Mouse (Mus musculus): ENCODE data around the gene Alg14. TPM values are rescaled to one million over a fixed set of nuclear protein-coding genes. Genes with fewer than 3 reads are reported as not detected.

Gene Alg14
- polyA plus RNA-seq (2012; rRNA removed): 15.2 and 20.2 TPM in 2 replicates

DNA sequence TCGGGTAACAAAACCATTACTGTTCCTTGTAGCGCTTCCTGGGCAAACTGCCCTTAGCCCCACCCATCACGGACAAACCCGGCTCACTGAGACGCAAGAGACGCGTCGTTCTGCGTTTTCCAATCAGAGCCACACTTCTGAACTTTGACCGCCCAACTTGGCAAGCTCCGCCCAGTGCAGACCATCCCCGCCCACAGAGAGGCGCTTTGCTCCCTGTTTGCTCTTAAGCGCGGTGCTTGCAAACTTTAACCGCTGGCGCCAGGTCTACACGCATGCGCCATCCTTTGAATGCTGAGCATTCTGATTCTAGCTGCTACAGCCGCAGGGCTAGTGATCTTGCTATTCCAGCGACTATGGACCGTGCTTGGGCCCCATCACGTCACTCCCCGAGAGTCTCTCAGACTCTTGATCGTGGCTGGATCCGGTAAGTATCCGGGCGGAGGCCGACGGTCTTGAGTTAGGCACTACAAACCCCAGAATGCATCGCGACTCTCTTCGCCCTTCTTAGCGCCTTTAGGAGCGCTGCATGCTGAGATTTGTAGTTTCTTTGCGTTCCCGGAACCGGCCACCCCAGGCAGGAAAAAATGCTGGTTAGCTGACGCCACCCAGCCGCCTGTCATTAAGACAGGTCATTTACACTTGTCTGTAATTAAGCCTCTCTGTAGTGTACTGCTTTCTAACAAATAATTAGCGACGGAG lies at the start of gene Alg14:
TSS of gene Alg14 (plus strand) at position 214 of the 699 bp plus-strand sequence.
- Histone ChIP-seq H3K4me3 (ENCODE audit: insufficient read depth, low read length) (peak within 1 kb of the TSS; percentile 49), H3K27ac (ENCODE audit: insufficient read depth, low read length) (peak within 1 kb of the TSS; percentile 61; the same call in 1 of the 2 replicates), H3K4me1 (ENCODE audit: control insufficient read depth, insufficient read depth, low read length) (no peaks in the 10 kb centered on the region)
- TF ChIP-seq CTCF (IDR thresholded peaks at IDR 0.05; ENCODE audit: extremely low read depth, insufficient read depth, low read length) (no peak), POLR2A (IDR thresholded peaks at IDR 0.05; ENCODE audit: extremely low read depth, insufficient read depth, low read length) (peak; percentile 93)

DNA sequence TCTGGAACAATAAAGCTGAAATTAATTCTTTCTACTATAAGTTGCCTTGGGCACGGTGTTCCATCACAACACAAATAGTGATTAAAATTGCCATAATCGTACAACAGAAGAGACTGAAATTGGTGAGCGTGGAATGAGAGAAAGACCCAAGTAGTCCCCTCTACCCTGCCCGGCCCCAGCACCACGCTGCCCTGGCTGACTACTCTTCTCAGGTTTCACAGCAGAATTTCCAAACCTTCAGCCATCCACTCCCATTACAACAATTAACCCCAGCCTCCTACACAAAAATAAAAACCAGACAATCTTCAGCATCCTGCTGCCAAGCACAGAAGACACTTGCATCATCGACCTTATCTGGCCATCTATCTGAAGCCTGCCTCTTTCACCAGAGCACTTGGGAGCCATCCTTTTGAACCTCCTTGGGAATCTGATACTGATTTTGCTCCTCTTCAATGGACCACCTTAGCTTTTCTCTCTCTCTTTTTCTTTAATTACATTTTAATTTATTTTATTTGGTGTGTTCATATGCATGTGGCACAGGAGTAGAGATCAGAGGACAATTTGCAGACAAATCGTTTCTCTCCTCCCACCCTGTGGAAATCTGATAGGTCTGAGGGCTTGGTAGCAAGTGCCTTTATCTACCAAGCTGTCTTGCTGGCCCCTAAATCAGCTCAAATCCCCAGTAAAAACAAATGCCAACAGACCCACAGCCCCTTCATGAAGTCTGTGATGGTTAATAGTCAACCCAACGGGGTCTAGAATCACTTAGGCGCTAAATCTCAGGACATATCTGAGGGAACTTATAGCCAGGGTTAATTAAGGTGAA lies 49.2 kb upstream of the Alg14 start:
- no peak for TF ChIP-seq POLR2A (IDR thresholded peaks at IDR 0.05; ENCODE audit: extremely low read depth, insufficient read depth, low read length)
- no peak for TF ChIP-seq CTCF (IDR thresholded peaks at IDR 0.05; ENCODE audit: extremely low read depth, insufficient read depth, low read length)
- Histone ChIP-seq H3K27ac (ENCODE audit: insufficient read depth, low read length) (no peak overlapping the region), H3K4me1 (ENCODE audit: control insufficient read depth, insufficient read depth, low read length) (peaks cover 6% of the 10 kb centered on the region), H3K4me3 (ENCODE audit: insufficient read depth, low read length) (no peak overlapping the region)

DNA sequence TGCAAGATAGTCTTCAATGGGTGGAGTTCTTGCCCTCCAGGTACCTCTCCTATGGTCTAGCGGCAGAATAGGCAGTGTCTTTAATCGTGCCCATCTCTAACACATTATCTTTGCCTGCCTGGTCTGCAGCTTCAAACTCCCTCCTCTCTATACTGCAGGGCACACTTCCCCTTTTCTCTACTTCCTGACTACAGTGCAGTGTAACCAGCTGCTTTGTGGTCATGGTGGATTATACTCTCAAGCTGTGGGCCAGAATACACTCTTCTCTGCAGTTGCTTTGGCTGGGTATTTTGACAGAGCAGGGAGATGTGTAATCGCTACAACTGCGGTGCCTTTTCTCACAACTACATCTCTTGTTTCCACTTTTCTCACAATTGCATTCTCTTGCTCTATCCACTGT lies 48.6 kb upstream of the Alg14 start:
- Histone ChIP-seq H3K27ac (ENCODE audit: insufficient read depth, low read length) (no peak overlapping the region), H3K4me1 (ENCODE audit: control insufficient read depth, insufficient read depth, low read length) (peaks cover 6% of the 10 kb centered on the region), H3K4me3 (ENCODE audit: insufficient read depth, low read length) (no peak overlapping the region)
- TF ChIP-seq POLR2A (IDR thresholded peaks at IDR 0.05; ENCODE audit: extremely low read depth, insufficient read depth, low read length) (no peak), CTCF (IDR thresholded peaks at IDR 0.05; ENCODE audit: extremely low read depth, insufficient read depth, low read length) (no peak)

DNA sequence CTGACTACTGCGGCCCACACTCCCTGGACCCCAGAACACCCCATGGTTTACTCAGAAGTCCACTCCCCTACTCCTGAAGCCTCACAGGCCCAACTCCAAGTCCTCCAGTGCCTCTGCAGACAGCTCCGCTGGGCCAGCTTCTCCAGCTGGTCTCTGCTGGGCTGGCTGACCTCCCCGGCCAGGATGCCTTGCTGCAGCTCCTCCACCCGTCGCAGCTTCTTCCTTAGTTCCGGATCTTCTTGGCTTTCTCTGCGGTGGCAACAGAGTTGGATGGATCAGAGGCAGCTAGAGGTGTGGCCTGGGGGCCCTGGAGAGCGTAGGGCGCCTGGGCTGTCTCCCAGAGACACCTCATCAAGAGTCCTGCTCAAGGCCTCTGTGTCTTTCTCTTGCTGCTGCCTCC lies 41.5 kb upstream of the Alg14 start:
- Histone ChIP-seq H3K4me3 (ENCODE audit: insufficient read depth, low read length) (no peak overlapping the region), H3K4me1 (ENCODE audit: control insufficient read depth, insufficient read depth, low read length) (0 out of 2 replicates have a peak, but pooled peaks cover 2% of the 10 kb centered on the region), H3K27ac (ENCODE audit: insufficient read depth, low read length) (no peak overlapping the region)
- TF ChIP-seq POLR2A (IDR thresholded peaks at IDR 0.05; ENCODE audit: extremely low read depth, insufficient read depth, low read length) (no peak), CTCF (IDR thresholded peaks at IDR 0.05; ENCODE audit: extremely low read depth, insufficient read depth, low read length) (no peak)

DNA sequence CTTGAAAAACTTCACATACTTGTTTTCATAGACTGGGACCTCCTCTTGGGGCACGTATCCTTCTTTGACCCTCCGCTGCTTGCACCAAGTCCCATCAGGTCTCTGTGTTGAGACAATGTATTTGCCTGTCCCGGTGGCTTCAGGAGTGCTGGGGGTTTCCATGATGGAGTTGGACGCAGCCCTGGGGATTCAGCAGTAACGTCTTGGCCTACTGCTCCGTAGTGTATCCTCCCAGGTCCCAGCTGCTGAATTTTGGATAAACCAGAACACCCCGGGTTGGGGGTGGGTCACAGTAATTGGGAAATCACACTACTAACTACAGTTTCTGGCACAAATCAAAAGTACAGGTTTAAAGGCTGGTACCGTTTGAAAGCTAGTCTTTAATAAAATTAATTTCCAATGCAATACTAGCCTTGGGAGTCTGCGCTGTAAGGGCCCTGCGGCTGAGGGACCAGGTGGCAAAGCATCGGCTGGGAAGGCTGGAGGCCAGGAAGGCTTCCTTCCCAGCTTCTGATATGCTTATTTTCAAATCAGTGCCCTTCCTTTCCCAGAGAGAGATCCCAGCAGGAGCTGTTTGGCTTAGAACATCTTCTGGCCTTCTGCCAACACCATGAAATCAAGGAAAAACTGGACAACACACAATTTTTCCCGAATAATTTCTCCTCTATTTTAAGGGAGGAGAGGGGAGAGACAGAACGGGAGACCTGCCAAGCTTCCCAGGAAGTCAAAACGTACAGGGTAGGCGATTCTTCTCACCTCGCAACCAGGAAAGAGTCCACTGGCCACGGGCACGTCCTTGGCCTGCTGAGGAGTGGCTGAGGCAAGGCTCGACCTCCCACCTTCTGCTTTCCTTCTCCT lies 40.8 kb upstream of the Alg14 start:
- no peak overlapping the region for H3K27ac ChIP-seq (ENCODE audit: insufficient read depth, low read length)
- no peak overlapping the region for H3K4me3 ChIP-seq (ENCODE audit: insufficient read depth, low read length)
- H3K4me1 ChIP-seq (ENCODE audit: control insufficient read depth, insufficient read depth, low read length): 0 out of 2 replicates have a peak, but pooled peaks cover 2% of the 10 kb centered on the region
- TF ChIP-seq CTCF (IDR thresholded peaks at IDR 0.05; ENCODE audit: extremely low read depth, insufficient read depth, low read length) (no peak), POLR2A (IDR thresholded peaks at IDR 0.05; ENCODE audit: extremely low read depth, insufficient read depth, low read length) (no peak)

DNA sequence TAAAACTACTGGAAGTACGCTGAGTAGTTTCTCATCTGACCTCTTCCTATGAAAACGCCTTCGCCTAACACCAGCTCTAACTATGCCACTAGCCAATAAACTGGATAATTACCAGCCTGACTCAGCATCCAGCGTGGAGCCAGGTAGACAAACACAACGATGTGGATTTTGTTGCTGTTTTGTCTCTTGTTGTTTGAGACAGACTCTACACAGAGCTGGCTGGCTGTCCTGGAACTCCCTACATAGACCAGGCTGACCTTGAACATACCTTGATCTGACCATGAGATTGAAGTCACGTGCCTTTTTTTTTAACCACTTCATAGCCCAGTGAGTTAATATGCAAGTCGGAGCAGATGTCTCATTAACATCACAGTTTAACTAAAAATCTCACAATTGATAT lies 36.1 kb upstream of the Alg14 start:
- Histone ChIP-seq H3K27ac (ENCODE audit: insufficient read depth, low read length) (no peak overlapping the region), H3K4me3 (ENCODE audit: insufficient read depth, low read length) (no peak overlapping the region), H3K4me1 (ENCODE audit: control insufficient read depth, insufficient read depth, low read length) (peaks cover 5% of the 10 kb centered on the region; the same call in 1 of the 2 replicates)
- TF ChIP-seq POLR2A (IDR thresholded peaks at IDR 0.05; ENCODE audit: extremely low read depth, insufficient read depth, low read length) (no peak), CTCF (IDR thresholded peaks at IDR 0.05; ENCODE audit: extremely low read depth, insufficient read depth, low read length) (no peak)

DNA sequence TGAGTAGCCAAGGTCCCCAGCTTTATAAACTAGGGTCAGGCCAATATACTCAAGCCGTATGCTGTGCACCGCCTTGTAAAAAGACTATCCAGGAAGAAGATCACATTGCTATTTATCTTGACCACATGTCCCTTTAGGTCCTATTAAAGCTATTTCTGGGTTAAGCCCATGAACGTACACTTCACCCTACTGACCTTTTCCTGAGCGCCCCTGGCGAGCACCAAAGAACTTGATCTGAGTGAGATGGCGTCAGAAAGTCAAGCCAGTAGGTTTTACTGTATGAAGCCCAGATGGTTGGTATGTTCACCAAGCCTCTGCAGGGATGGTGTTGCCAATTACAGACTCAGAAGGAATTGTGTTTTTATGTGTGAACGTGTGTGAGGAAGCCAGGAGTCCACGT lies 35.4 kb upstream of the Alg14 start:
- Histone ChIP-seq H3K4me1 (ENCODE audit: control insufficient read depth, insufficient read depth, low read length) (peaks cover 5% of the 10 kb centered on the region; the same call in 1 of the 2 replicates), H3K27ac (ENCODE audit: insufficient read depth, low read length) (no peak overlapping the region), H3K4me3 (ENCODE audit: insufficient read depth, low read length) (no peak overlapping the region)
- TF ChIP-seq POLR2A (IDR thresholded peaks at IDR 0.05; ENCODE audit: extremely low read depth, insufficient read depth, low read length): no peak
- TF ChIP-seq CTCF (IDR thresholded peaks at IDR 0.05; ENCODE audit: extremely low read depth, insufficient read depth, low read length): no peak

DNA sequence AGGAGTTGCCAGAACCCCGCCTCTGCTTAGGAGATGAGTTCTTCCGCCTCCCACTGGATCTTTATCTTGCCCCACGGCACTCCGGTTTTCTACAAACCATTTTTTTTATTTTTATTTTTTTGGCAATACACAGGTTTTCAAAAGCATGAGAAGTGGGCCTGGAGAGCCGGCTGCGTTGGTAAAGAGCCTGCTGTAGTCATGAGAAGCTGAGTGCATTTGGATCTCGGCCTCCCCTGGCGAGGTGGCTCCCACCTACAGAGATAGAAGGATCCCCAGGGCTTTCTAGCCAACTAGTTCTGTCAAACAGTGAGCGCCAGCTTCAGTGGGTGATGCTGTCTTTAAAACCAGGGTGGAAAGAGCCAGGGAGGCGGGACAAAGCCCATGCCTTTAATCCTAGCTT lies 34.2 kb upstream of the Alg14 start:
- Histone ChIP-seq H3K4me1 (ENCODE audit: control insufficient read depth, insufficient read depth, low read length) (peaks cover 3% of the 10 kb centered on the region; the same call in 1 of the 2 replicates), H3K4me3 (ENCODE audit: insufficient read depth, low read length) (no peak overlapping the region), H3K27ac (ENCODE audit: insufficient read depth, low read length) (no peak overlapping the region)
- TF ChIP-seq CTCF (IDR thresholded peaks at IDR 0.05; ENCODE audit: extremely low read depth, insufficient read depth, low read length): no peak
- TF ChIP-seq POLR2A (IDR thresholded peaks at IDR 0.05; ENCODE audit: extremely low read depth, insufficient read depth, low read length): 0 out of 2 replicates have a peak, but pooled peaks have one; percentile 11

Measured in cortical plate, adult 2 months (tissue).